Mouse (Mus musculus) embryonic facial prominence, embryonic 12.5 days (tissue): Measurements from ENCODE around the gene Rufy2. TPM values are rescaled to one million over a fixed set of nuclear protein-coding genes. Genes with fewer than 3 reads are reported as not detected.

ENCODE experiments used
- ATAC-seq: fragments of 200-750 bp; cut with Nextera tagmentation; 2 replicates; pipeline ENCODE4 v1.8.0; 2017; ENCODE audit not compliant: insufficient number of reproducible peaks, insufficient read depth, low FRiP score, low TSS enrichment
- H3K27ac ChIP-seq: fragments of 300-500 bp; sonication (generic); 2 replicates; pipeline ENCODE4 v1.5.1; 2016; ENCODE audit warnings: mild to moderate bottlenecking
- H3K27me3 ChIP-seq: fragments of 300-500 bp; sonication (generic); 2 replicates; pipeline ENCODE4 v1.6.1; 2016; ENCODE audit warnings: mild to moderate bottlenecking, moderate library complexity
- H3K36me3 ChIP-seq: fragments of 300-500 bp; sonication (generic); 2 replicates; pipeline ENCODE4 v1.6.1; 2016; ENCODE audit warnings: mild to moderate bottlenecking
- H3K4me1 ChIP-seq: fragments of 300-500 bp; sonication (generic); 2 replicates; pipeline ENCODE4 v1.6.1; 2016
- H3K4me2 ChIP-seq: fragments of 300-500 bp; sonication (generic); replicated peaks from 2 replicates; pipeline ENCODE4 v1.6.1; 2016; ENCODE audit warnings: mild to moderate bottlenecking, moderate library complexity
- H3K4me3 ChIP-seq: fragments of 300-500 bp; sonication (generic); 2 replicates; pipeline ENCODE4 v1.5.1; 2016; ENCODE audit warnings: mild to moderate bottlenecking
- H3K9ac ChIP-seq: fragments of 300-500 bp; sonication (generic); 2 replicates; pipeline ENCODE4 v1.6.1; 2016; ENCODE audit warnings: mild to moderate bottlenecking, moderate library complexity
- H3K9me3 ChIP-seq: fragments of 300-500 bp; sonication (generic); 2 replicates; pipeline ENCODE4 v1.6.1; 2016; ENCODE audit warnings: mild to moderate bottlenecking, moderate library complexity
- WGBS: fragments of 180-500 bp; shearing (Covaris S2); methylation state at CpG from one replicate; pipeline ENCODE4 v1.1.7; 2016; 5-methylcytosine and 5-hydroxymethylcytosine counted together
- polyA plus RNA-seq: library from polyadenylated mRNA; unstranded; fragments of >200 nt; fragmentation: Nextera tagmentation; extraction: Ambion mirVana; gene quantifications from 2 replicates; pipeline ENCODE4 v1.2.1, GENCODE M21; 2016

The Rufy2 gene
- 33.6 and 35.3 TPM in 2 replicates for polyA plus RNA-seq

- 1% methylated on average over 76 of the region's 77 CpGs for WGBS
These were observed at the start of gene Rufy2 for GRCm38 (mm10) chr10:62980039-62980954. Gene Rufy2, plus strand, starts transcription at chr10:62980223.

GRCm38 (mm10) chr10:62932381-62932780 is 47.6 kb upstream of the Rufy2 start:
- no peak overlapping the region for H3K4me2 ChIP-seq
- H3K27ac ChIP-seq: no peak overlapping the region
- no peaks in the 10 kb centered on the region for H3K4me1 ChIP-seq
- H3K4me3 ChIP-seq: no peak overlapping the region
- H3K9ac ChIP-seq: no peak overlapping the region
- 82% methylated on average over 1 of the region's 1 CpGs for WGBS
- no peaks in the 10 kb centered on the region for H3K27me3 ChIP-seq
- H3K9me3 ChIP-seq: no peaks in the 10 kb centered on the region
- H3K36me3 ChIP-seq: peaks cover 46% of the 10 kb centered on the region
- ATAC-seq: no peak

More at GRCm38 (mm10) chr10:62980039-62980954, at the start of gene Rufy2:
- Histone ChIP-seq H3K9me3 (no peaks in the 10 kb centered on the region), H3K36me3 (peaks cover 20% of the 10 kb centered on the region), H3K4me3 (peak within 1 kb of the TSS; percentile 76), H3K27me3 (no peaks in the 10 kb centered on the region), H3K27ac (peak within 1 kb of the TSS; percentile 83), H3K4me2 (peak within 1 kb of the TSS; percentile 59), H3K4me1 (peaks cover 8% of the 10 kb centered on the region), H3K9ac (peak within 1 kb of the TSS; percentile 89)
- ATAC-seq: peak; percentile 88

- Histone ChIP-seq H3K9me3 (no peaks in the 10 kb centered on the region), H3K9ac (no peak overlapping the region), H3K27ac (no peak overlapping the region), H3K27me3 (no peaks in the 10 kb centered on the region), H3K36me3 (peaks cover 28% of the 10 kb centered on the region), H3K4me1 (peaks cover 7% of the 10 kb centered on the region; the same call in 1 of the 2 replicates), H3K4me3 (no peak overlapping the region), H3K4me2 (no peak overlapping the region)
- WGBS: 86% methylated on average over 10 of the region's 10 CpGs
- no peak for ATAC-seq
These were observed 34.9 kb upstream of the Rufy2 start for GRCm38 (mm10) chr10:62944975-62945580.

- under 1% methylated on average over 68 of the region's 68 CpGs for WGBS
- Histone ChIP-seq H3K4me2 (peak within 1 kb of the TSS; percentile 67), H3K4me3 (peak within 1 kb of the TSS; percentile 66), H3K36me3 (peaks cover 40% of the 10 kb centered on the region), H3K27ac (peak within 1 kb of the TSS; percentile 88), H3K27me3 (no peaks in the 10 kb centered on the region), H3K9me3 (no peaks in the 10 kb centered on the region), H3K4me1 (peaks cover 7% of the 10 kb centered on the region; the same call in 1 of the 2 replicates), H3K9ac (peak within 1 kb of the TSS; percentile 76)
- peak; percentile 80 for ATAC-seq
These were observed 33.1 kb upstream of the Rufy2 start, which contains the start of gene Dna2 for GRCm38 (mm10) chr10:62946738-62947471. Gene Dna2, plus strand, starts transcription at chr10:62947026.

GRCm38 (mm10) chr10:62948551-62948950 is 31.5 kb upstream of the Rufy2 start:
- ATAC-seq: no peak
- H3K4me2 ChIP-seq: no peak overlapping the region
- no peaks in the 10 kb centered on the region for H3K9me3 ChIP-seq
- H3K27ac ChIP-seq: no peak overlapping the region
- WGBS: 95% methylated on average over 7 of the region's 7 CpGs
- H3K4me3 ChIP-seq: no peak overlapping the region
- no peaks in the 10 kb centered on the region for H3K27me3 ChIP-seq
- H3K9ac ChIP-seq: no peak overlapping the region
- peaks cover 7% of the 10 kb centered on the region; the same call in 1 of the 2 replicates for H3K4me1 ChIP-seq
- peaks cover 30% of the 10 kb centered on the region for H3K36me3 ChIP-seq

- no peak for ATAC-seq
- 93% methylated on average over 7 of the region's 7 CpGs for WGBS
- H3K9me3 ChIP-seq: no peaks in the 10 kb centered on the region
- H3K27ac ChIP-seq: no peak overlapping the region
- H3K9ac ChIP-seq: no peak overlapping the region
- no peaks in the 10 kb centered on the region for H3K4me1 ChIP-seq
- H3K4me3 ChIP-seq: no peak overlapping the region
- no peaks in the 10 kb centered on the region for H3K27me3 ChIP-seq
- H3K36me3 ChIP-seq: peaks cover 83% of the 10 kb centered on the region
- H3K4me2 ChIP-seq: no peak overlapping the region
These were observed 16.1 kb upstream of the Rufy2 start for GRCm38 (mm10) chr10:62963956-62964355.

GRCm38 (mm10) chr10:62965796-62966195 is 14.2 kb upstream of the Rufy2 start:
- no peak for ATAC-seq
- Histone ChIP-seq H3K4me2 (no peak overlapping the region), H3K36me3 (peaks cover 82% of the 10 kb centered on the region), H3K9me3 (no peaks in the 10 kb centered on the region), H3K27ac (no peak overlapping the region), H3K9ac (no peak overlapping the region), H3K27me3 (no peaks in the 10 kb centered on the region), H3K4me1 (no peaks in the 10 kb centered on the region), H3K4me3 (no peak overlapping the region)
- 95% methylated on average over 11 of the region's 11 CpGs for WGBS

GRCm38 (mm10) chr10:62966291-62966690 is 13.7 kb upstream of the Rufy2 start:
- Histone ChIP-seq H3K9me3 (no peaks in the 10 kb centered on the region), H3K4me3 (no peak overlapping the region), H3K4me1 (no peaks in the 10 kb centered on the region), H3K4me2 (no peak overlapping the region), H3K9ac (no peak overlapping the region), H3K27ac (no peak overlapping the region), H3K36me3 (peaks cover 80% of the 10 kb centered on the region), H3K27me3 (no peaks in the 10 kb centered on the region)
- 94% methylated on average over 15 of the region's 15 CpGs for WGBS
- ATAC-seq: no peak

- no peaks in the 10 kb centered on the region for H3K9me3 ChIP-seq
- H3K27me3 ChIP-seq: no peaks in the 10 kb centered on the region
- H3K4me1 ChIP-seq: no peaks in the 10 kb centered on the region
- H3K9ac ChIP-seq: no peak overlapping the region
- no peak for ATAC-seq
- no peak overlapping the region for H3K27ac ChIP-seq
- no peak overlapping the region for H3K4me3 ChIP-seq
- H3K4me2 ChIP-seq: no peak overlapping the region
- H3K36me3 ChIP-seq: peaks cover 50% of the 10 kb centered on the region
- 72% methylated on average over 16 of the region's 16 CpGs for WGBS
These were observed 8.2 kb upstream of the Rufy2 start for GRCm38 (mm10) chr10:62971821-62972220.

- H3K27me3 ChIP-seq: no peaks in the 10 kb centered on the region
These were observed 370 bp upstream of the Rufy2 start for GRCm38 (mm10) chr10:62979667-62980038.

GRCm38 (mm10) chr10:62984072-62984471 is 4.0 kb downstream of the Rufy2 start:
- no peak overlapping the region for H3K4me3 ChIP-seq
- 92% methylated on average over 11 of the region's 11 CpGs for WGBS
- no peak overlapping the region for H3K27ac ChIP-seq
- no peak overlapping the region for H3K4me2 ChIP-seq
- no peaks in the 10 kb centered on the region for H3K9me3 ChIP-seq
- peaks cover 8% of the 10 kb centered on the region for H3K4me1 ChIP-seq
- no peak for ATAC-seq
- peaks cover 36% of the 10 kb centered on the region for H3K36me3 ChIP-seq
- no peak overlapping the region for H3K9ac ChIP-seq
- H3K27me3 ChIP-seq: no peaks in the 10 kb centered on the region

More at GRCm38 (mm10) chr10:62979667-62980038, 370 bp upstream of the Rufy2 start:
- 9% methylated on average over 10 of the region's 10 CpGs for WGBS
- no peak for ATAC-seq
- Histone ChIP-seq H3K9ac (peak overlapping the region; percentile 89), H3K9me3 (no peaks in the 10 kb centered on the region), H3K4me3 (peak overlapping the region; percentile 76), H3K27ac (no peak overlapping the region), H3K36me3 (peaks cover 15% of the 10 kb centered on the region), H3K4me1 (peaks cover 8% of the 10 kb centered on the region), H3K4me2 (peak overlapping the region; percentile 59)
